Mouse (Mus musculus) T-cell, adult 66 days (primary cell): Measurements from ENCODE around the gene Icmt. TPM values are rescaled to one million over a fixed set of nuclear protein-coding genes. Genes with fewer than 3 reads are reported as not detected.

Source experiments
- total RNA-seq, 2 experiments: library from RNA; stranded (reverse); gene quantifications; 3 replicates in 1 of 2; 4 replicates in 1 of 2; pipeline ENCODE4 v1.2.4; 2023

Gene Icmt
- 10 to 100 TPM; 19.1 to 21.9 TPM for total RNA-seq

DNA sequence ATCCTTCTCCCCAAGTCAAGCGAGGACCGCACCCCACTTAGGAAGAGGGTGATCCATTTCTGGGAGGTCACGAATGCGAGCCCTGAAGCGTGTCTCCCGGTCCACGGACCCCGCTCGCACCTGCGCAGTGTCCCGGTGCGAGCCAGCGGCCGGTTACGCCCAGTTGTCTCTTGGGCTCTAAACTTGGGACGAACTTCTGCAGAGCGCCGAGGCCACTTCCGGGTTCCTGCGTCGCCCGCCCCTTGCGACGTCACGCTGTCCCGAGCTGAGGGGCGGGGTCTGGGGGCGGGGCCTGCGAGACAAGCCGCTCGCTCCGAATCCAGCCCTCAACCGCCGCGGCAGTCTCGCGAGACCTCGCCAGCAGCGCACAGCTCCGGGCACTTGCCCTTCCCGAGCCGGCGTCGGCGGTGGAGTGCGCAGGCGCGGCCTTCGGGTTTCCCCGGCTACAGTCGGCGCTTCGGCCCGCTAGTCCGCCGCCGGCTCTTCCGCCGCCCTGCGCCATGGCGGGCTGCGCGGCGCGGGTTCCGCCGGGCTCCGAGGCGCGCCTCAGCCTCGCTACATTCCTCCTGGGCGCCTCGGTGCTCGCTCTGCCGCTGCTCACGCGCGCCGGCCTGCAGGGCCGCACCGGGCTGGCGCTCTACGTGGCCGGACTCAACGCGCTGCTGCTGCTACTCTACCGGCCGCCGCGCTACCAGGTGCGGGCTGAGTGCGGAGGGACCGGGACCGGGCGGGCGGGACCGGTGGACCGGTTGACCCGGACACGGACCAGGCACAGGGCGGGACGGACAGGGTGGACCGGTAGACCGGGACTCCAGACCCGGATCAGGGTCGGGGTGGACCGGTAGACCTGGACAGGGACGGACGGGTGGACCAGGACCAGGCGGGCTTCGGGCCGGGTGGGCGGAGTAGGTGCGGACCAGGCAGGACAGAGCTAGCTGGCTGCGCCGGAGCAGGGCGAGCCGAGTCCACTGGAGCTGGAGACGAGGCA lies at the start of gene Icmt:
Icmt (plus strand) TSS at position 354 of the 988 bp plus-strand sequence.

GRCm38 (mm10) chr4:152273621-152274236 lies 23.3 kb upstream of the Icmt start, which contains the start of gene Gpr153:
Gene Gpr153, plus strand, starts transcription at chr4:152274232.

GRCm38 (mm10) chr4:152291562-152291961 lies 5.5 kb upstream of the Icmt start, which contains the start of gene Hes3:
Gene Hes3, minus strand, starts transcription at chr4:152291662.

GRCm38 (mm10) chr4:152318517-152319234 lies 21.6 kb downstream of the Icmt start, which contains the start of gene Rnf207:
Gene Rnf207, minus strand, starts transcription at chr4:152318993.

DNA sequence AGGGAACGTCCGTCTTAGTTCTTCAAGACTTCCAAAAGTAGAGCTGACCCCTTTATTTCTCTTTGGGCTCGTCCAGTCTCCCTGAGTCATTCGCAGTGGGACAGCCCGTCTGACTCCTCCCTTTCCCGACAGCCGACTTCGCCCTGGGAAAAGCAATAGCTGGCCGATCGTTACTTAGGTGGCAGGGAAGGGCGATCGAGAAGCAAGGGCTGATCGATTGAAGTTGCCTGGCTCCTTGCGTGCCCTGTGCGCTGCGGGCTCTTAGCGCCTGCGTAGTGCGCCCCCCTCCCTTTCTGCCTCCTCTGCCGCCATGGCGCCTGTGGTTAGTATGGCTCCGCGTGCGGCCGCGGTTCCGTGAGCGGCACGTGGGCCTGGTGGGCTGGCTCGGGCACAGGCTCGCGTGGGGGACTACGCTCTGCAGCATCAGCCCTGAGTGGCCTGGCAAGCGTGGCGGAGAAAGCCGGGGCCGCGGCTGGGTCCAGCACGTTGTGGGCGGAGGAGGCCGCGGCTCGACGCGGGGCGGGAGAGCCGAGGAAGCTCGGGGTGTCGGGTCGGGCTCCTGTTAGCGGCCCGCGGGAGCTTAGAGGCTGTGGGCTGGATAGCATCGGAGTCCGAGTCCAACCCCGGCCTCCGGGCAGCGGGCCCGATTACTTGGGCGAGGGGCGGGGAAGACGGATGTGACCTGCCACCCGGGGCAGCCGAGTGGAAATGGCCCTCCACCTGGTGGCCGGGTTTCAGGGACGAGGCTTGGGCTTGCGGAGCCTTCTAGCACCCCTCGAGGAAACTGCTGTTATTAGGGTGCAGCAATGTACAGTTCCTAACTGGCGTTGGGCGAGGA lies 28.8 kb downstream of the Icmt start, which contains the start of gene Rpl22:
Rpl22 (plus strand) TSS at position 169 of the 838 bp plus-strand sequence.

GRCm38 (mm10) chr4:152338419-152339292 lies 41.6 kb downstream of the Icmt start, which contains the start of gene Chd5:
Gene Chd5, plus strand, starts transcription at chr4:152338651.

Other genes with a start within 250 kb of the Icmt start
- gene Plekhg5, start 224.7 kb upstream of the Icmt start, total RNA-seq = 1 to 10 TPM; 3.5 to 4.1 TPM
- gene Tnfrsf25, start 181.3 kb upstream of the Icmt start, total RNA-seq = 10 to 100 TPM; 25.5 to 32.1 TPM
- 1 to 10 TPM; 1.8 to 2.3 TPM for gene Espn, start 144.9 kb upstream of the Icmt start, total RNA-seq
- not detected for gene Hes2, start 138.4 kb upstream of the Icmt start, total RNA-seq
- 10 to 100 TPM; 14.4 to 24.5 TPM for gene Acot7, start 119.1 kb upstream of the Icmt start, total RNA-seq
- under 1 TPM; 0.59 to 0.84 TPM for gene Gpr153, start 23.0 kb upstream of the Icmt start, total RNA-seq
- not detected for gene Hes3, start 5.6 kb upstream of the Icmt start, total RNA-seq
- gene Rnf207, start 21.8 kb downstream of the Icmt start, total RNA-seq = not detected
- gene Rpl22, start 28.5 kb downstream of the Icmt start, total RNA-seq = 1,000 to 10,000 TPM; 1,056 to 1,070 TPM
- gene Chd5, start 41.4 kb downstream of the Icmt start, total RNA-seq = under 1 TPM in 1 of 2 experiments, not detected in 1; 0.06 TPM
- 1 to 10 TPM; 1.3 to 1.6 TPM for gene Nphp4, start 179.5 kb downstream of the Icmt start, total RNA-seq
- gene Kcnab2, start 180.6 kb downstream of the Icmt start, total RNA-seq = 100 to 1,000 TPM; 235 to 259 TPM